Mouse (Mus musculus) ES-E14 (cell line): ENCODE measurements around the gene Acad10. TPM values are rescaled to one million over a fixed set of nuclear protein-coding genes. Genes with fewer than 3 reads are reported as not detected.

Experiments
- DNase-seq: peaks from one replicate; pipeline ENCODE4 v3.0.0-alpha.2; 2013; ENCODE audit warnings: low read depth, low spot score
- H3K27ac ChIP-seq: 2 replicates; pipeline ENCODE4 v1.5.1; 2012; ENCODE audit warnings: low read depth, mild to moderate bottlenecking, low read length, moderate library complexity, mixed read lengths; ENCODE audit not compliant: poor library complexity, insufficient read depth, severe bottlenecking
- H3K36me3 ChIP-seq: 2 replicates; pipeline ENCODE4 v1.6.1; 2012; ENCODE audit warnings: mild to moderate bottlenecking, low read length, moderate library complexity, mixed read lengths; ENCODE audit not compliant: control insufficient read depth, poor library complexity, insufficient read depth, severe bottlenecking
- H3K4me1 ChIP-seq, 2 experiments: fragments of 150-350 bp in 1 of 2; sonication (generic) in 1 of 2; 2 replicates each; pipeline ENCODE4 v1.6.1; 2012; ENCODE audit warnings: low read length in 2 of 2, mild to moderate bottlenecking in 1 of 2, mixed read lengths in 1 of 2; ENCODE audit not compliant: control insufficient read depth in 2 of 2, insufficient read depth in 2 of 2, poor library complexity in 1 of 2
- H3K4me3 ChIP-seq, 2 experiments: fragments of 150-350 bp in 1 of 2; sonication (generic) in 1 of 2; 2 replicates each; pipeline ENCODE4 v1.5.1; 2012; ENCODE audit warnings: low read length in 2 of 2, low read depth in 1 of 2, mild to moderate bottlenecking in 1 of 2, mixed read lengths in 1 of 2; ENCODE audit not compliant: insufficient read depth in 1 of 2, poor library complexity in 1 of 2, severe bottlenecking in 1 of 2
- H3K9ac ChIP-seq: 2 replicates; pipeline ENCODE4 v1.6.1; 2012; ENCODE audit warnings: low read depth, mild to moderate bottlenecking, low read length, mixed read lengths; ENCODE audit not compliant: poor library complexity, insufficient read depth, severe bottlenecking
- H3K9me3 ChIP-seq: fragments of 150-350 bp; sonication (generic); 2 replicates; pipeline ENCODE4 v1.6.1; 2012; ENCODE audit warnings: low read depth, mild to moderate bottlenecking, low read length; ENCODE audit not compliant: control insufficient read depth, insufficient read depth
- CHD2 ChIP-seq: IDR thresholded peaks from 2 replicates; pipeline ENCODE4 v1.6.1; 2014; ENCODE audit warnings: mild to moderate bottlenecking, low read depth, low read length, inconsistent platforms
- HCFC1 ChIP-seq: IDR thresholded peaks from 2 replicates; pipeline ENCODE4 v1.6.1; 2012; ENCODE audit warnings: low read length, inconsistent platforms, borderline replicate concordance; ENCODE audit not compliant: insufficient read depth
- MAFK ChIP-seq: IDR thresholded peaks from 2 replicates; pipeline ENCODE4 v1.6.1; 2014; ENCODE audit warnings: mild to moderate bottlenecking, low read depth, low read length, inconsistent platforms; ENCODE audit not compliant: insufficient read depth
- ZC3H11A ChIP-seq: IDR thresholded peaks from 2 replicates; pipeline ENCODE4 v1.6.1; 2012; ENCODE audit warnings: low read depth, mild to moderate bottlenecking, inconsistent platforms, low read length, borderline replicate concordance
- ZNF384 ChIP-seq: IDR thresholded peaks from 2 replicates; pipeline ENCODE4 v1.6.1; 2012; ENCODE audit warnings: low read depth, low read length, inconsistent platforms
- in situ Hi-C, 2 experiments: fragments of 600-800 bp; cut with MboI; formaldehyde crosslinking; loops; one replicate each; pipeline ENCODE4 v1.15.1; 2025; ENCODE audit warnings: low sequenced_read_pairs in 2 of 2, inconsistent platforms in 1 of 2; ENCODE audit not compliant: unreplicated experiment in 2 of 2
- total RNA-seq: library from RNA; depleted of rRNA; stranded (reverse); fragments of 300-350 nt; gene quantifications from 2 replicates; pipeline ENCODE4 v1.2.3, GENCODE M21; 2012

The Acad10 gene
- total RNA-seq, 1 experiment: 14.0 TPM

DNA sequence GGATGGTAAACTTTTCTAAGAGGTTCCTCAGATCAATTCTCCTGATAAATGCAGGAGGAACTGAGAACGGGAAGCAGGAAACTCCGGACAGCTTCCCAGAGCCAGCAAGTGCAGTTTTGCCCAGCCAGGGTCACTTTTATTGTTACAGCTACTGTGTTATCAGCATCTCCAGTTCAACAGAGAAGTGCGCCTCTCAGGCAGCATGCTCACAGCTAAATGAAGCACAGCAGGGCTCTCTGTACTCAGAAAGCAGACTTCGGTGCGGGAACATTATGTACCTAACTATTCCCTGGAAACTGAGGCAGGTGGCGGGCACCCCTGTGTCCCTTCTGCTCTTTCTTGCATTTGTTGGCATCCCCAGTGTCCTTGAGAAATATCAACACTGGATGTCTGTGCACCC is 64.1 kb downstream of the Acad10 start:
- no peaks in the 10 kb centered on the region for H3K9me3 ChIP-seq
- H3K9ac ChIP-seq: no peak overlapping the region
- H3K4me3 ChIP-seq: no peak overlapping the region
- H3K36me3 ChIP-seq: no peaks in the 10 kb centered on the region; the same call in 1 of the 2 replicates
- DNase-seq: no peak
- no peak overlapping the region for H3K27ac ChIP-seq
- in situ Hi-C loops: no loop called here
- TF ChIP-seq MAFK: no peak
- TF ChIP-seq CHD2: no peak
- no peak for TF ChIP-seq HCFC1
- TF ChIP-seq ZNF384: no peak
- no peak for TF ChIP-seq ZC3H11A
- peaks cover 2 to 25% of the 10 kb centered on the region in 2 experiments; a peak in 2 of 4 replicates for H3K4me1 ChIP-seq

DNA sequence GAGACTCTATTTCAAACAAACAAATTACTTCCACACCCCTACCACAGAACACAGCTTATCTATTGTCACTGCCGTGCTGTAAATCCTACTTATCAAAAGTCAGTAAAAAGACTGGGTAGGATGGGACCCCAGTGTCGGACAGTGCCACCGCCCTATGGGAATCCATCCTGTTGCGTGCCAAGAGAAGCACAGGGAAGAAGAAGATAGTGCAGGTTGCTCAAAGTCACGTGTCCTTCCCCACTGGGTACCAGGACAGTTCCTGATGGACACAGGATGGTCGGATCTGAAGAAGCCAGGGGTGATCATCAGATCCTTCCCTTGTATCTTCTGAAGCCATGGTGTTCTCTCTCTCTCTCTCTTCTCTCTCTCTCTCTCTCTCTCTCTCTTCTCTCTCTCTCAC is 64.6 kb downstream of the Acad10 start:
- Histone ChIP-seq H3K36me3 (no peaks in the 10 kb centered on the region; the same call in 1 of the 2 replicates), H3K27ac (no peak overlapping the region), H3K4me1 (peaks cover 2 to 25% of the 10 kb centered on the region in 2 experiments; a peak in 2 of 4 replicates), H3K4me3 (no peak overlapping the region), H3K9me3 (no peaks in the 10 kb centered on the region), H3K9ac (no peak overlapping the region)
- no peak for DNase-seq
- in situ Hi-C loops: no loop called here
- TF ChIP-seq CHD2: no peak
- no peak for TF ChIP-seq HCFC1
- no peak for TF ChIP-seq ZC3H11A
- TF ChIP-seq ZNF384: no peak
- no peak for TF ChIP-seq MAFK

DNA sequence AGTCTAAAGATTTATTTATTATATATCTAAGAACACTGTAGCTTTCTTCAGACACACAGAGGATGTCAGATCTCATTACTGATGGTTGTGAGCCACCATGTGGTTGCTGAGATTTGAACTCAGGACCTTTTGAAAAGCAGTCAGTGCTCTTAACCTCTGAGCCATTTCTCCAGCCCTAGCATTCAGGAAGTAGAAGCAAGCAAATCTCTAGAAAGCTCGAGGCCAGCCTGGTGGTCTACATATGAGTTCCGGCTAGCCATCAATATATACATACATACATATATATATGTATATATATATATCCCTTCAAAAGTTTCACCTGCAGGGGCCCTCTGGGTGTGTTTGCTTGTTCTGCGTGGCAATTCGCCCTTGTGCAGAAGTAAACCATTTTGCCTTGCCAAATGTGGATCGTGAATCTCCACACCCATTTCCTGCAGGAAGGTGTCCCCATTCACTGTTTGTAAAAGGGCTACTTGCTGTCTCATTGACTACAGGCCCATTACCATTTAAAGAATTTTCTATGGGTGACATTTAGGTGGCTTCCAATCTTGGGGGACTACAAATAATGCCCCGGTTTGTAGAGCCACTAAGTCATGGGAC is 65.5 kb downstream of the Acad10 start:
- in situ Hi-C loops: no loop called here
- Histone ChIP-seq H3K4me3 (no peak overlapping the region), H3K9me3 (no peaks in the 10 kb centered on the region), H3K4me1 (peaks cover 2 to 21% of the 10 kb centered on the region in 2 experiments; a peak in 2 of 4 replicates), H3K36me3 (peaks cover 2% of the 10 kb centered on the region; the same call in 1 of the 2 replicates), H3K9ac (no peak overlapping the region), H3K27ac (no peak overlapping the region)
- no peak for DNase-seq
- TF ChIP-seq ZNF384 (no peak), ZC3H11A (no peak), CHD2 (no peak), MAFK (no peak), HCFC1 (no peak)

DNA sequence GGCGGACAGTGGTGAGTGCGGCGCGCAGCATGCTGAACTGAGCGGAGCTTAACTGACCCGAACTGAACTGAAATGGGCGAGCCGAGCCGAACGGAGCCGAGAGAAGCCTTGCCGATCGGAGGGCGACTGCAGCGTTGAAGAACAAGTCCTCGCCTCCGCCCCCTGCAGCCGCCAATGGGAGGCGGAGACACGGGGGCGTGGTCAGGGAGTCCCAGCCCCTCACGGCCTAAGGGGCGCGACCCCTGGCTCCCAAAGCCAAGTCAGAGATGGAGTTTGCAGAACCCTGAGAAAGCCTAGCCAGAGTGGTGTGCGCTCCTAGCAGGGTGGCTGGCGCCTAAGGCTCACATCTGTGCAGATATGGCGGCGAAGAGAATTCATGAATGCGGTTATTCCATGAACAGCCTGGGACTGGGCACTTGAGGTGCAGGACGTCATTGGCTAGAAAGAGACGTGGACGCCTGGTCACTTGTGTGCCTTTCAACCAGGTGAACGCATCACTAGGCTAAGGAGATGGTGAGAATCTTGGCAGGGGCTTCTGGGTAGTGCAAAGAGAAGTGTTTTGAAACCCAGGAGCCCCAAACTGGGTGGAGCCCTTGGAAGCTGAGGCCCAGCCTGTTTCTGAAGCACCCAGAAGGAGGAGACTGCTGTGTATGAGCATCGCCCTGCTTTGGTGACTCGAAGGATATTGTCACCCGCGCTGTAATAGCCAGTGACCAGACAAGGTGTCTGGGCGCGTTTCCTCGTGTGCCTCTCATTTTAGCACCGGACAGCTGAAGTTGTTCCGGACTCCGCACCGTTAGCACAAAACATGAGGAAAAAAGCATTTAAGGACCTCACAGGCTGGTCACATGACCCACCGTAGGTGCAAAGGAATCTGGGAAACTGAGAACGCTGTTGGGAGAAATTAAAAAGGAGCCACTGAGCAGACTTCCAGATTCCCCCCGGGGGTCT is 66.6 kb downstream of the Acad10 start, which contains the start of gene Aldh2:
TSS of gene Aldh2 (minus strand) at position 374 of the 951 bp plus-strand sequence.
- in situ Hi-C loops: no loop called here
- peaks cover 2 to 13% of the 10 kb centered on the region in 2 experiments; a peak in 2 of 4 replicates for H3K4me1 ChIP-seq
- H3K27ac ChIP-seq: peak within 1 kb of the TSS; percentile 48; the same call in 1 of the 2 replicates
- TF ChIP-seq ZC3H11A: no peak
- no peak for TF ChIP-seq HCFC1
- no peak for TF ChIP-seq MAFK
- no peak for TF ChIP-seq ZNF384
- no peak for TF ChIP-seq CHD2
- no peaks in the 10 kb centered on the region for H3K9me3 ChIP-seq
- peak within 1 kb of the TSS; percentile 85 for H3K9ac ChIP-seq
- DNase-seq: peak; percentile 88
- H3K36me3 ChIP-seq: peaks cover 2% of the 10 kb centered on the region; the same call in 1 of the 2 replicates
- peak within 1 kb of the TSS; percentile 73 to 78 for H3K4me3 ChIP-seq
